Mouse (Mus musculus) thymus, adult 2 months (tissue): ENCODE measurements around the gene Hes5.

Source experiments
- CTCF ChIP-seq: fragments of 200-500 bp; IDR thresholded peaks from 2 replicates; pipeline ENCODE4 v1.5.1; 2012; ENCODE audit warnings: mild to moderate bottlenecking, control low read depth, low read length, moderate library complexity, borderline replicate concordance; ENCODE audit not compliant: control insufficient read depth, poor library complexity, insufficient read depth; ENCODE audit errors: extremely low read depth
- POLR2A ChIP-seq: fragments of 200-500 bp; IDR thresholded peaks from 2 replicates; pipeline ENCODE4 v1.6.1; 2012; ENCODE audit warnings: mild to moderate bottlenecking, low read length, control low read depth, moderate library complexity; ENCODE audit not compliant: control insufficient read depth, poor library complexity, insufficient read depth; ENCODE audit errors: extremely low read depth

- TF ChIP-seq CTCF (no peak), POLR2A (no peak)
Observed at GRCm38 (mm10) chr4:154933306-154933907, 27.3 kb upstream of the Hes5 start.
